Mouse (Mus musculus) hindbrain, embryonic 11.5 days (tissue): ENCODE data around the gene Ptprm. TPM values are rescaled to one million over a fixed set of nuclear protein-coding genes. Genes with fewer than 3 reads are reported as not detected.

Source experiments
- ATAC-seq: fragments of 200-750 bp; cut with Nextera tagmentation; 2 replicates; pipeline ENCODE4 v1.8.0; 2017; ENCODE audit warnings: mild to moderate bottlenecking, moderate TSS enrichment, moderate library complexity; ENCODE audit not compliant: low FRiP score
- DNase-seq: peaks from one replicate; pipeline ENCODE4 v3.0.0-alpha.2; 2015; ENCODE audit warnings: low spot score
- H3K27ac ChIP-seq: fragments of 300-500 bp; sonication (generic); 2 replicates; pipeline ENCODE4 v1.5.1; 2014; ENCODE audit warnings: mild to moderate bottlenecking, low read depth, low read length
- H3K27me3 ChIP-seq: fragments of 300-500 bp; sonication (generic); 2 replicates; pipeline ENCODE4 v1.6.1; 2014; ENCODE audit warnings: mild to moderate bottlenecking, low read length, moderate library complexity, mixed read lengths; ENCODE audit not compliant: control insufficient read depth, insufficient read depth
- H3K36me3 ChIP-seq: fragments of 300-500 bp; sonication (generic); 2 replicates; pipeline ENCODE4 v1.6.1; 2014; ENCODE audit warnings: mild to moderate bottlenecking, low read length, moderate library complexity, mixed read lengths; ENCODE audit not compliant: control insufficient read depth, insufficient read depth
- H3K4me1 ChIP-seq: fragments of 300-500 bp; sonication (generic); replicated peaks from 2 replicates; pipeline ENCODE4 v1.6.1; 2014; ENCODE audit warnings: low read length, mixed read lengths; ENCODE audit not compliant: control insufficient read depth, insufficient read depth
- H3K4me2 ChIP-seq: fragments of 300-500 bp; sonication (generic); replicated peaks from 2 replicates; pipeline ENCODE4 v1.6.1; 2014; ENCODE audit warnings: mild to moderate bottlenecking, low read depth, low read length
- H3K4me3 ChIP-seq: fragments of 300-500 bp; sonication (generic); 2 replicates; pipeline ENCODE4 v1.5.1; 2014; ENCODE audit warnings: low read depth, low read length
- H3K9ac ChIP-seq: fragments of 300-500 bp; sonication (generic); 2 replicates; pipeline ENCODE4 v1.6.1; 2014; ENCODE audit warnings: low read depth, low read length
- H3K9me3 ChIP-seq: fragments of 300-500 bp; sonication (generic); 2 replicates; pipeline ENCODE4 v1.6.1; 2016; ENCODE audit warnings: low read length; ENCODE audit not compliant: control insufficient read depth
- WGBS: fragments of 180-500 bp; shearing (Covaris S2); extraction: QIAGEN DNeasy Blood & Tissue Kit; methylation state at CpG from one replicate; pipeline ENCODE4 v1.1.7; 2014; 5-methylcytosine and 5-hydroxymethylcytosine counted together
- polyA plus RNA-seq: library from polyadenylated mRNA; unstranded; fragments of >200 nt; fragmentation: Nextera tagmentation; extraction: Ambion mirVana; gene quantifications from 2 replicates; pipeline ENCODE4 v1.2.1, GENCODE M21; 2014

Ptprm gene
- 10.7 and 11.2 TPM in 2 replicates for polyA plus RNA-seq

GRCm38 (mm10) chr17:67354451-67355011, at the start of gene Ptprm:
Gene Ptprm (minus strand): TSS chr17:67354457.
- Histone ChIP-seq H3K27me3 (no peaks in the 10 kb centered on the region), H3K4me3 (peak within 1 kb of the TSS; percentile 73), H3K4me2 (peak within 1 kb of the TSS; percentile 92), H3K36me3 (no peaks in the 10 kb centered on the region), H3K9ac (peak within 1 kb of the TSS; percentile 78), H3K4me1 (no peaks in the 10 kb centered on the region), H3K27ac (peak within 1 kb of the TSS; percentile 53), H3K9me3 (no peaks in the 10 kb centered on the region)
- under 1% methylated on average over 53 of the region's 73 CpGs for WGBS
- peak; percentile 96 for ATAC-seq
- DNase-seq = peak; percentile 94

GRCm38 (mm10) chr17:67396205-67396604, 41.9 kb upstream of the Ptprm start:
- Histone ChIP-seq H3K4me1 (no peaks in the 10 kb centered on the region), H3K36me3 (no peaks in the 10 kb centered on the region), H3K4me3 (no peak overlapping the region), H3K4me2 (no peak overlapping the region), H3K27ac (no peak overlapping the region), H3K9me3 (no peaks in the 10 kb centered on the region), H3K9ac (no peak overlapping the region), H3K27me3 (no peaks in the 10 kb centered on the region)
- no peak for ATAC-seq
- 86% methylated on average over 2 of the region's 2 CpGs for WGBS
- DNase-seq = no peak

GRCm38 (mm10) chr17:67390851-67391250, 36.6 kb upstream of the Ptprm start:
- WGBS = 77% methylated on average over 5 of the region's 5 CpGs
- Histone ChIP-seq H3K4me1 (no peaks in the 10 kb centered on the region), H3K27me3 (no peaks in the 10 kb centered on the region), H3K4me3 (no peak overlapping the region), H3K36me3 (no peaks in the 10 kb centered on the region), H3K4me2 (no peak overlapping the region), H3K9ac (no peak overlapping the region), H3K27ac (no peak overlapping the region), H3K9me3 (no peaks in the 10 kb centered on the region)
- no peak for ATAC-seq
- DNase-seq = no peak

- DNase-seq (no peak), ATAC-seq (no peak)
- no peak overlapping the region for H3K9ac ChIP-seq
- H3K4me1 ChIP-seq = no peaks in the 10 kb centered on the region
- H3K4me2 ChIP-seq = no peak overlapping the region
- H3K4me3 ChIP-seq = no peak overlapping the region
- no peak overlapping the region for H3K27ac ChIP-seq
- WGBS = 72% methylated on average over 7 of the region's 7 CpGs
- no peaks in the 10 kb centered on the region for H3K27me3 ChIP-seq
- H3K9me3 ChIP-seq = no peaks in the 10 kb centered on the region
- H3K36me3 ChIP-seq = no peaks in the 10 kb centered on the region
Measured at GRCm38 (mm10) chr17:67388171-67388570, 33.9 kb upstream of the Ptprm start.

- no peak overlapping the region for H3K27ac ChIP-seq
- H3K4me3 ChIP-seq = no peak overlapping the region
- no peak overlapping the region for H3K4me2 ChIP-seq
- DNase-seq (no peak), ATAC-seq (no peak)
- no peak overlapping the region for H3K9ac ChIP-seq
- H3K4me1 ChIP-seq = no peaks in the 10 kb centered on the region
- no peaks in the 10 kb centered on the region for H3K27me3 ChIP-seq
- WGBS = 51% methylated on average over 6 of the region's 6 CpGs
- H3K9me3 ChIP-seq = no peaks in the 10 kb centered on the region
- H3K36me3 ChIP-seq = no peaks in the 10 kb centered on the region
Measured at GRCm38 (mm10) chr17:67385286-67385685, 31.0 kb upstream of the Ptprm start.

GRCm38 (mm10) chr17:67383635-67384034, 29.4 kb upstream of the Ptprm start:
- DNase-seq (no peak), ATAC-seq (no peak)
- 98% methylated on average over 1 of the region's 1 CpGs for WGBS
- no peak overlapping the region for H3K4me3 ChIP-seq
- no peak overlapping the region for H3K4me2 ChIP-seq
- no peaks in the 10 kb centered on the region for H3K4me1 ChIP-seq
- H3K27ac ChIP-seq = no peak overlapping the region
- H3K36me3 ChIP-seq = no peaks in the 10 kb centered on the region
- H3K27me3 ChIP-seq = no peaks in the 10 kb centered on the region
- H3K9ac ChIP-seq = no peak overlapping the region
- H3K9me3 ChIP-seq = no peaks in the 10 kb centered on the region

- DNase-seq (no peak), ATAC-seq (no peak)
- 85% methylated on average over 5 of the region's 5 CpGs for WGBS
- H3K9ac ChIP-seq = no peak overlapping the region
- H3K9me3 ChIP-seq = no peaks in the 10 kb centered on the region
- H3K4me1 ChIP-seq = no peaks in the 10 kb centered on the region
- H3K4me3 ChIP-seq = no peak overlapping the region
- no peak overlapping the region for H3K4me2 ChIP-seq
- H3K27ac ChIP-seq = no peak overlapping the region
- H3K36me3 ChIP-seq = no peaks in the 10 kb centered on the region
- H3K27me3 ChIP-seq = no peaks in the 10 kb centered on the region
Measured at GRCm38 (mm10) chr17:67381618-67382017, 27.4 kb upstream of the Ptprm start.

- no peak overlapping the region for H3K4me2 ChIP-seq
- no peak overlapping the region for H3K4me3 ChIP-seq
- H3K9ac ChIP-seq = no peak overlapping the region
- H3K36me3 ChIP-seq = no peaks in the 10 kb centered on the region
- no peak for DNase-seq
- ATAC-seq = no peak
- no peaks in the 10 kb centered on the region for H3K4me1 ChIP-seq
- no peak overlapping the region for H3K27ac ChIP-seq
- no peaks in the 10 kb centered on the region for H3K9me3 ChIP-seq
- 89% methylated on average over 7 of the region's 7 CpGs for WGBS
- no peaks in the 10 kb centered on the region for H3K27me3 ChIP-seq
Measured at GRCm38 (mm10) chr17:67367866-67368265, 13.6 kb upstream of the Ptprm start.

- H3K27ac ChIP-seq = no peak overlapping the region
- H3K9me3 ChIP-seq = no peaks in the 10 kb centered on the region
- no peak overlapping the region for H3K4me2 ChIP-seq
- 84% methylated on average over 1 of the region's 1 CpGs for WGBS
- H3K36me3 ChIP-seq = no peaks in the 10 kb centered on the region
- DNase-seq (no peak), ATAC-seq (no peak)
- H3K27me3 ChIP-seq = no peaks in the 10 kb centered on the region
- no peak overlapping the region for H3K9ac ChIP-seq
- no peak overlapping the region for H3K4me3 ChIP-seq
- H3K4me1 ChIP-seq = no peaks in the 10 kb centered on the region
Measured at GRCm38 (mm10) chr17:67364491-67364890, 10.2 kb upstream of the Ptprm start.
